Mouse (Mus musculus) kidney, postnatal 0 days (tissue): ENCODE data around the gene Lrp4. TPM values are rescaled to one million over a fixed set of nuclear protein-coding genes. Genes with fewer than 3 reads are reported as not detected.

ENCODE experiments used
- ATAC-seq: fragments of 200-750 bp; cut with Nextera tagmentation; replicated peaks from 2 replicates; pipeline ENCODE4 v1.8.0; 2017; ENCODE audit warnings: low read depth, moderate number of reproducible peaks, moderate TSS enrichment, moderate library complexity; ENCODE audit not compliant: low FRiP score
- DNase-seq: peaks from one replicate; pipeline ENCODE4 v3.0.0-alpha.2; 2016; ENCODE audit warnings: low spot score
- H3K27ac ChIP-seq: fragments of 300-500 bp; sonication (generic); 2 replicates; pipeline ENCODE4 v1.5.1; 2014; ENCODE audit warnings: mild to moderate bottlenecking
- H3K27me3 ChIP-seq: fragments of 300-500 bp; sonication (generic); 2 replicates; pipeline ENCODE4 v1.6.1; 2014; ENCODE audit warnings: low read length, mixed read lengths; ENCODE audit not compliant: insufficient read depth
- H3K36me3 ChIP-seq: fragments of 300-500 bp; sonication (generic); 2 replicates; pipeline ENCODE4 v1.6.1; 2014; ENCODE audit warnings: low read length, mixed read lengths; ENCODE audit not compliant: insufficient read depth
- H3K4me1 ChIP-seq: fragments of 300-500 bp; sonication (generic); replicated peaks from 2 replicates; pipeline ENCODE4 v1.6.1; 2014; ENCODE audit warnings: antibody characterized with exemption, low read length, mixed read lengths; ENCODE audit not compliant: insufficient read depth
- H3K4me2 ChIP-seq: fragments of 300-500 bp; sonication (generic); 2 replicates; pipeline ENCODE4 v1.6.1; 2014; ENCODE audit warnings: mild to moderate bottlenecking, low read length, moderate library complexity, mixed read lengths
- H3K4me3 ChIP-seq: fragments of 300-500 bp; sonication (generic); replicated peaks from 2 replicates; pipeline ENCODE4 v1.5.1; 2014; ENCODE audit warnings: low read depth, low read length
- H3K9ac ChIP-seq: fragments of 300-500 bp; sonication (generic); 2 replicates; pipeline ENCODE4 v1.6.1; 2014; ENCODE audit warnings: low read depth, low read length
- H3K9me3 ChIP-seq: fragments of 300-500 bp; sonication (generic); replicated peaks from 2 replicates; pipeline ENCODE4 v1.6.1; 2016; ENCODE audit warnings: low read length, inconsistent platforms, mixed read lengths
- CTCF ChIP-seq: IDR thresholded peaks from 2 replicates; pipeline ENCODE4 v1.5.1; 2016; ENCODE audit warnings: antibody characterized with exemption, low read depth, mild to moderate bottlenecking, moderate library complexity
- WGBS: fragments of 180-500 bp; shearing (Covaris S2); extraction: QIAGEN DNeasy Blood & Tissue Kit; methylation state at CpG from one replicate; pipeline ENCODE4 v1.1.7; 2014; 5-methylcytosine and 5-hydroxymethylcytosine counted together
- polyA plus RNA-seq: library from polyadenylated mRNA; unstranded; fragments of >200 nt; fragmentation: Nextera tagmentation; extraction: Ambion mirVana; gene quantifications from 2 replicates; pipeline ENCODE4 v1.2.1, GENCODE M21; 2015

Lrp4 gene
- polyA plus RNA-seq, 1 experiment from 2014 or later: 5.9 TPM

GRCm38 (mm10) chr2:91424061-91424720, 33.1 kb upstream of the Lrp4 start:
- no peak overlapping the region for H3K9ac ChIP-seq
- no peaks in the 10 kb centered on the region for H3K36me3 ChIP-seq
- H3K4me2 ChIP-seq: no peak overlapping the region
- DNase-seq: no peak
- H3K9me3 ChIP-seq: no peaks in the 10 kb centered on the region
- H3K27ac ChIP-seq: no peak overlapping the region
- H3K27me3 ChIP-seq: no peaks in the 10 kb centered on the region
- ATAC-seq: no peak
- H3K4me1 ChIP-seq: no peaks in the 10 kb centered on the region
- no peak for TF ChIP-seq CTCF
- 85% methylated on average over 7 of the region's 7 CpGs for WGBS
- no peak overlapping the region for H3K4me3 ChIP-seq

- no peaks in the 10 kb centered on the region for H3K27me3 ChIP-seq
- H3K9ac ChIP-seq: no peak overlapping the region
- no peaks in the 10 kb centered on the region for H3K36me3 ChIP-seq
- 79% methylated on average over 1 of the region's 1 CpGs for WGBS
- H3K4me1 ChIP-seq: no peaks in the 10 kb centered on the region
- DNase-seq (no peak), ATAC-seq (no peak)
- H3K4me3 ChIP-seq: no peak overlapping the region
- no peak overlapping the region for H3K4me2 ChIP-seq
- H3K9me3 ChIP-seq: no peaks in the 10 kb centered on the region
- no peak for TF ChIP-seq CTCF
- peak overlapping the region; percentile 15; the same call in 1 of the 2 replicates for H3K27ac ChIP-seq
Observed at GRCm38 (mm10) chr2:91426321-91426720, 31.0 kb upstream of the Lrp4 start.

DNA sequence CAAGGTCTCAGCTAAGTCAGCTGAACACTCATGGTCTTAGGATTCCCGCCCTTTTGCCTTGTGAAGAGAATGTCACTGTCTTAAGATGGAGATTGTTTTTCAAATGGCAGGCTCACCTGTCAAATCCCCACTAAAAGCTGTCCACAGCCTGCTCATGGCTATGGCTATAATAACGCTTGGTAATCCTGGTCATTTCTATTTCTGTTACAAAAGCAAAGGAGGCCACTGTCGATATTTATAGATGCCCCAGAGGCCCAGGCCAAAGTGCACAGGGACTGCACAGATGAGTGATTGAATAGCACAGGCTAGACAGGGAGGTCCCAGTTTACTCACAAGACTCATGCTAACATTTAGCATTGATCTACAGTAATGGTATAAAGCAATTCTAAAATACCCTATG, 28.2 kb upstream of the Lrp4 start:
- no peak for TF ChIP-seq CTCF

GRCm38 (mm10) chr2:91429915-91430599, 27.3 kb upstream of the Lrp4 start:
- Histone ChIP-seq H3K27me3 (no peaks in the 10 kb centered on the region), H3K36me3 (no peaks in the 10 kb centered on the region), H3K4me3 (no peak overlapping the region), H3K9ac (no peak overlapping the region), H3K27ac (no peak overlapping the region), H3K4me2 (no peak overlapping the region), H3K9me3 (no peaks in the 10 kb centered on the region), H3K4me1 (no peaks in the 10 kb centered on the region)
- no peak for TF ChIP-seq CTCF
- ATAC-seq: no peak
- 30% methylated on average over 9 of the region's 9 CpGs for whole genome bisulfite sequencing
- DNase-seq: no peak

More for the DNA sequence above, 28.2 kb upstream of the Lrp4 start:
- WGBS: 85% methylated on average over 3 of the region's 3 CpGs
- no peak overlapping the region for H3K27ac ChIP-seq
- no peaks in the 10 kb centered on the region for H3K27me3 ChIP-seq
- DNase-seq: no peak
- no peaks in the 10 kb centered on the region for H3K36me3 ChIP-seq
- no peak overlapping the region for H3K4me2 ChIP-seq
- no peaks in the 10 kb centered on the region for H3K9me3 ChIP-seq
- no peak overlapping the region for H3K4me3 ChIP-seq
- no peak overlapping the region for H3K9ac ChIP-seq
- no peaks in the 10 kb centered on the region for H3K4me1 ChIP-seq
- ATAC-seq: no peak

GRCm38 (mm10) chr2:91430600-91430919, 26.8 kb upstream of the Lrp4 start:
- Histone ChIP-seq H3K27ac (no peak overlapping the region), H3K4me2 (no peak overlapping the region), H3K4me1 (no peaks in the 10 kb centered on the region), H3K4me3 (no peak overlapping the region), H3K9ac (no peak overlapping the region), H3K9me3 (no peaks in the 10 kb centered on the region), H3K27me3 (no peaks in the 10 kb centered on the region), H3K36me3 (no peaks in the 10 kb centered on the region)
- TF ChIP-seq CTCF: no peak
- ATAC-seq: no peak
- DNase-seq: no peak
- WGBS: 43% methylated on average over 6 of the region's 6 CpGs

- Histone ChIP-seq H3K4me2 (no peak overlapping the region), H3K9ac (no peak overlapping the region), H3K27me3 (no peaks in the 10 kb centered on the region), H3K36me3 (no peaks in the 10 kb centered on the region), H3K4me3 (no peak overlapping the region), H3K9me3 (no peaks in the 10 kb centered on the region), H3K4me1 (no peaks in the 10 kb centered on the region), H3K27ac (no peak overlapping the region)
- 86% methylated on average over 8 of the region's 8 CpGs for WGBS
- no peak for TF ChIP-seq CTCF
- no peak for ATAC-seq
- no peak for DNase-seq
Observed at GRCm38 (mm10) chr2:91436713-91437112, 20.6 kb upstream of the Lrp4 start.
